ENCODE assay signal across 15 mouse cellular contexts in the genomic region with DNA sequence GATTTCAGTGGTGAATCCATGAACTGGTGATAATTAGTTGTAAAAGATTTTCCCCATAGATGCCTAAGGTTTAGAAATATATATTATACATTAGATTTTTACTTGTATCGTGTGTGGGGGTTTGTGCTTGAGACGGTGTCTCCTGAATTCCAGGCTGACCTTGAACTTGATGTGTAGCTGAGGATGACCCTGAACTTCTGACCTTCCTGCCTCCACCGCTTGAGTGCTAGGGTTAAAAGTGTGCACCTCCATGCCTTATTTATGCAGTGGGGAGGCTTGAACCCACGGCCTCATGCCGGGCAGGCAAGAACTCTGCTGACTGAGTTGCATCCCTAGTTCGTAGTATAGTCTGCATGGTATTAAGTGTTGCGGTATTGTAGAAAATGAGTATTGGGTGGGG.
"Had no signal": no experiment of that assay in that cellular context is flagged by ENCODE, and none has a peak within 500 bp of the region (broad histone marks: within the 10 kb centered on the region; RNA-seq: fewer than 3 reads in every experiment).

No protein-coding gene starts in this region.

- H3K4me2 ChIP-seq: neural tube, embryonic 15.5 days; stomach, embryonic 15.5 days had no signal

- DNase-seq: retina, postnatal 1 day; right cerebral cortex, adult 18-20 months; right cerebral cortex, postnatal 14 days; right cerebral cortex, postnatal 25 days; right cerebral cortex, postnatal 4 days; spleen, adult 18-20 months; thymus, adult 18-20 months; thymus, adult 2 months; thymus, postnatal 14 days; thymus, postnatal 25 days; thymus, postnatal 36 days; thymus, postnatal 4 days had no signal

- H3K27me3 ChIP-seq: neural tube, embryonic 15.5 days; stomach, embryonic 15.5 days had no signal

- H3K9ac ChIP-seq: neural tube, embryonic 15.5 days; stomach, embryonic 15.5 days had no signal

- H3K4me1 ChIP-seq: stomach, embryonic 15.5 days had no signal

- H3K4me3 ChIP-seq: neural tube, embryonic 15.5 days; stomach, embryonic 15.5 days had no signal

- H3K36me3 ChIP-seq: neural tube, embryonic 15.5 days; stomach, embryonic 15.5 days had no signal

- H3K27ac ChIP-seq: neural tube, embryonic 15.5 days; stomach, embryonic 15.5 days; stomach, postnatal 0 days had no signal

- H3K9me3 ChIP-seq: stomach, embryonic 15.5 days had no signal
